Mouse (Mus musculus) small intestine, adult 2 months (tissue): ENCODE measurements around the gene Dlst.

Experiments
- CTCF ChIP-seq: fragments of 200-500 bp; IDR thresholded peaks from 2 replicates; pipeline ENCODE4 v1.5.1; 2012; ENCODE audit warnings: low read depth, mild to moderate bottlenecking, control low read depth, inconsistent platforms, low read length, moderate library complexity, mixed read lengths; ENCODE audit not compliant: insufficient replicate concordance, insufficient read length; ENCODE audit errors: extremely low read depth
- POLR2A ChIP-seq: fragments of 200-500 bp; IDR thresholded peaks from 2 replicates; pipeline ENCODE4 v1.6.1; 2012; ENCODE audit warnings: low read depth, mild to moderate bottlenecking, control low read depth, inconsistent platforms, low read length, moderate library complexity

GRCm38 (mm10) chr12:85157797-85158460 lies 47.3 kb downstream of the Dlst start:
- TF ChIP-seq CTCF (no peak), POLR2A (no peak)
